Mouse (Mus musculus): Measurements from ENCODE around the gene Mcm9. TPM values are rescaled to one million over a fixed set of nuclear protein-coding genes. Genes with fewer than 3 reads are reported as not detected.

Mcm9 gene
- polyA plus RNA-seq, 2 experiments: 8.8 to 12.0 TPM

DNA sequence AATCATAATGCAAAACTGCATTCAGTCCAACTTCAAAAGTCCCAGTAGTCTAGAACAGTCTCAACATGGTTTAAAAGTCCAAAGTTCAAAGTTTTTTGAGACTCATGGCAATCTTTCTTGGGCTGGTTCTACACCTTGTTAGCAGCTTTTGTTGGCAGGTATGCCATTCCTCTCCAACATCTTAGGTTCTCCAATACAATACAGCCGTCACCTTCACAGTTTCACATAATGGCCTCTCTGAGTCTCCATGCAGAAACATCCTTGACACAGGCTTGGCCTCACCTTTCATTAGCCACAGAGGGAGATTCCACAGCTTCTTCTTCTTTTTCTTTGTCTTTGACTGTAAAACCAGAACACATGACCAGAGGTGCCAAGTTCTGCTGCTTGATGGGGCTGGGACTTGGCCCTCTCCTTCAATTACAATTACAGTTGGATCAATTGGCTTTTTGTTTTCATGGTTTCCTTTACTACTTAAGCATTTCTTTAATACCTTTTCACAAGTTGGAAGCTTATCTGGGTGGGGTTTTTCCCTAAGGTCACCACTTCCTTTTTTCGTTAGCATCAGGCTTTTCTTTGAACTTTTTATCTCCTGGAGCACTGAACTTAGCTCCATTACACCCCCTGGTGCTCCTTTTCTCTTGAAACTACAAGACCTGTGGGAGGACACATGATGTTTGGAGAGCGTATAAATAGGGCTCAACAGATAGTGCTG is 104.8 kb downstream of the Mcm9 start:
- no peak overlapping the region for H3K4me3 ChIP-seq (replicated peaks; ENCODE audit: low read length)
- 82% methylated on average over 3 of the region's 3 CpGs for WGBS
- H3K9me3 ChIP-seq (ENCODE audit: control insufficient read depth, low read length): no peaks in the 10 kb centered on the region
- no peak overlapping the region for H3K9ac ChIP-seq (ENCODE audit: low read depth, low read length, severe bottlenecking)
- no peaks in the 10 kb centered on the region for H3K27me3 ChIP-seq (ENCODE audit: control insufficient read depth, insufficient read depth, low read length)
- TF ChIP-seq POLR2A (IDR thresholded peaks at IDR 0.05; ENCODE audit: borderline replicate concordance, extremely low read depth, insufficient read depth, insufficient read length): no peak
- no peaks in the 10 kb centered on the region for H3K36me3 ChIP-seq (ENCODE audit: control insufficient read depth, insufficient read depth, low read length)
- DNase-seq (ENCODE audit: low spot score) (no peak), ATAC-seq (ENCODE audit: low FRiP score, low read depth) (no peak)
- H3K4me2 ChIP-seq (replicated peaks; ENCODE audit: low read depth, low read length, severe bottlenecking): no peak overlapping the region
- no peaks in the 10 kb centered on the region for H3K4me1 ChIP-seq (ENCODE audit: control insufficient read depth, insufficient read depth, low read length)
- H3K27ac ChIP-seq (replicated peaks; ENCODE audit: low read depth, low read length): no peak overlapping the region

DNA sequence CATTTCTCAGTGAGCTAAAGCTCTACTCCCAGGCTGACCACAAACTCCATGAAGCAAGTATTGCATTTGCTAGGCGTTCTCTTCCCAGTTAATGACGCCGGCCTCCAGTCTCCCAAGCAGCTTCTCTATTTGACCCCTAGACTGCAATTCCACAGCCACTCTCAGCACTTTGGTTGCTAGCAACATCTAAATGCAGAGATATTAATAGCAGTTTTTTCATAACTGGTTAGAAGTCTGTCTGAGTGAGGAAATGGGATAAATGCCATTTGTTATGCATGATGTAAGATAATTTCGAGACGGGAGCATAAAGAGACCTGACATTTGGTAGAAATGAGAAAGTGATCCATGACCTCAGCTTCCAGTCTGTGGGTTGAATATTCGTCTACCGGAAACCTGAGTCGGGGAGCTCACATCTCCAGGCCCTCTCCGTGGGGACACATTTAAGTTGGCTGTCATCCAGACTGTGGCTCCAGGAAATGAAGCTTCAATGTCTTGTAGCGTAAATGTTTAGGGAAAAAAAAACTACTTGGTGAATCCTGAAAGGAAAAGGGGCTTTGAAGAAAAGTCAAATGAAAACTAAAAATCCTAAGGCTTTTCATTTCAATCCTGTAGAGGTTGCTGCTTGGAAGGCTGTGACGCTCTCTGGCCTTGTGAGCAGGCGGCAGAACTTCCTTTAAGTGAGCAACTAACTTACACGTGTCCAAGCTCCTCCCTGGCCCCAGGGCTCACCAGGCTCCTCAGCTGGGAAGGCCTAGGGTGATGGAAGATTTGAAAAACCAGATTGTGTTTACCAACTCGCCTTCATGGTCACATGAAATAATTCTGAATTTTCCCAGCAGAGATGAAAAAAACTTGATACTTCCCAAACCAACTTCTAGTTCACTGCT is 110.9 kb downstream of the Mcm9 start:
- H3K27me3 ChIP-seq (ENCODE audit: control insufficient read depth, insufficient read depth, low read length): no peaks in the 10 kb centered on the region
- H3K4me2 ChIP-seq (replicated peaks; ENCODE audit: low read depth, low read length, severe bottlenecking): no peak overlapping the region
- TF ChIP-seq POLR2A (IDR thresholded peaks at IDR 0.05; ENCODE audit: borderline replicate concordance, extremely low read depth, insufficient read depth, insufficient read length): no peak
- 44% methylated on average over 14 of the region's 14 CpGs for WGBS
- no peaks in the 10 kb centered on the region for H3K36me3 ChIP-seq (ENCODE audit: control insufficient read depth, insufficient read depth, low read length)
- peak overlapping the region; percentile 61; the same call in 1 of the 2 replicates for H3K27ac ChIP-seq (replicated peaks; ENCODE audit: low read depth, low read length)
- H3K4me1 ChIP-seq (ENCODE audit: control insufficient read depth, insufficient read depth, low read length): peaks cover 22% of the 10 kb centered on the region
- no peak overlapping the region for H3K9ac ChIP-seq (ENCODE audit: low read depth, low read length, severe bottlenecking)
- ATAC-seq (ENCODE audit: low FRiP score, low read depth) (peak; percentile 81), DNase-seq (ENCODE audit: low spot score) (peak; percentile 70)
- H3K9me3 ChIP-seq (ENCODE audit: control insufficient read depth, low read length): no peaks in the 10 kb centered on the region
- H3K4me3 ChIP-seq (replicated peaks; ENCODE audit: low read length): no peak overlapping the region

DNA sequence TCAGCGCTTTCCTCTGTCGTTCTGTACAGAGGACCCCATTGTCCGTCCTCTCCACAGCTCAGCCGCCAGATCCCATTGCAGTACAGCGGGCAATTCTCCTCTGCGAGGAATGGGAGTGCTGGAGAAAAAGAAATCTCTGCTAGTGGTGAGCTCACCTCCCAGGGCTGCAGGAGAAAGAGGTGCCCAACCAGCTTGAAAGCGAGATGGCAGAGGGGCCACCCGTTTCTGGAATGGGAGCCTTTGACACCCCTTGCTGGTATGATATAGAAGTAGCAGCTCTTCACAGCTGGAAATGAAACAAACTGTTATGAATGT is 111.7 kb downstream of the Mcm9 start:
- 63% methylated on average over 8 of the region's 8 CpGs for WGBS
- no peak overlapping the region; the same call in 1 of the 2 replicates for H3K4me2 ChIP-seq (replicated peaks; ENCODE audit: low read depth, low read length, severe bottlenecking)
- no peaks in the 10 kb centered on the region for H3K27me3 ChIP-seq (ENCODE audit: control insufficient read depth, insufficient read depth, low read length)
- H3K36me3 ChIP-seq (ENCODE audit: control insufficient read depth, insufficient read depth, low read length): no peaks in the 10 kb centered on the region
- no peak overlapping the region for H3K4me3 ChIP-seq (replicated peaks; ENCODE audit: low read length)
- peaks cover 22% of the 10 kb centered on the region for H3K4me1 ChIP-seq (ENCODE audit: control insufficient read depth, insufficient read depth, low read length)
- ATAC-seq (ENCODE audit: low FRiP score, low read depth) (0 out of 2 replicates have a peak, but pooled peaks have one; percentile 12), DNase-seq (ENCODE audit: low spot score) (no peak)
- peak overlapping the region; percentile 61 for H3K27ac ChIP-seq (replicated peaks; ENCODE audit: low read depth, low read length)
- no peak for TF ChIP-seq POLR2A (IDR thresholded peaks at IDR 0.05; ENCODE audit: borderline replicate concordance, extremely low read depth, insufficient read depth, insufficient read length)
- no peaks in the 10 kb centered on the region for H3K9me3 ChIP-seq (ENCODE audit: control insufficient read depth, low read length)
- no peak overlapping the region for H3K9ac ChIP-seq (ENCODE audit: low read depth, low read length, severe bottlenecking)

DNA sequence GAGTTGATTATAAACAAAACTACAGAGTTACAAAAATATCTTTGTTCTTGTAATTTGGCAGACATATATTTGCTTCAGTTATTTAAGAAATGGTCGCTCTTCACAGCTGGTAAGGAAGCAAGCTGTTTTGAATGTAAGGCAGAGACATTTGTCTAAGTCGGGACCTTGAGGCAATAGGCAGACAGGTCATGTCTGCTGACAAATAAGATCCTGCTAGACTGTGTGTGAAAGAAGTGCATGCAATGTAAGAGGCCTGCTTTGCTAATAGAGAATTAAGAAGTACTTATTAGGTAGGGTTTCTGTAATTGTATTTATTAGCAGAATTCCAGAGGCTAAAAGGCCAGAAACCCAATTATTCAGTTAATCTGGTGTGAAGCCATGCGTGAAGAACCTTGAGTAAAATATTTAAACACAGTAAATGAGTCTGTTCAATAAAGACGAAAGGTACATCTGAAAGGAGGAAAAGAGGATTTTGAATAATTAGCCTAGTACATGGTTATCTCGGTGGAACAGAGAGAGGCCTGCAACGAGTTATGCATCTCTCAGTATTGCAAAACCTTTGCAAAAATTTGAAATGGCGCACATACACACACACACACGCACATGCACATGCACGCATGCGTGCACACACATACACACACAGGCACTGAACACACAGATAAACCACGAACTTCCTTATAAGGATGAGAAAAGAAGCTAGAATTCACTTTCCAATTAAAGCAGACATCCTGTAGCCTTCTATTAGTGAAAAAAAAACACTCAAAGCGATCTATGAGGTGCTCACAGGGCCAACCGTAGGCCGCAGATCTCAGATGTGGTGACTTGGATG is 112.3 kb downstream of the Mcm9 start:
- H3K4me1 ChIP-seq (ENCODE audit: control insufficient read depth, insufficient read depth, low read length): peaks cover 22% of the 10 kb centered on the region
- H3K9me3 ChIP-seq (ENCODE audit: control insufficient read depth, low read length): no peaks in the 10 kb centered on the region
- H3K4me2 ChIP-seq (replicated peaks; ENCODE audit: low read depth, low read length, severe bottlenecking): no peak overlapping the region
- H3K27me3 ChIP-seq (ENCODE audit: control insufficient read depth, insufficient read depth, low read length): no peaks in the 10 kb centered on the region
- no peak for TF ChIP-seq POLR2A (IDR thresholded peaks at IDR 0.05; ENCODE audit: borderline replicate concordance, extremely low read depth, insufficient read depth, insufficient read length)
- no peak overlapping the region for H3K4me3 ChIP-seq (replicated peaks; ENCODE audit: low read length)
- ATAC-seq (ENCODE audit: low FRiP score, low read depth): no peak
- peak overlapping the region; percentile 61 for H3K27ac ChIP-seq (replicated peaks; ENCODE audit: low read depth, low read length)
- DNase-seq (ENCODE audit: low spot score): no peak
- WGBS: 74% methylated on average over 14 of the region's 14 CpGs
- H3K9ac ChIP-seq (ENCODE audit: low read depth, low read length, severe bottlenecking): no peak overlapping the region
- H3K36me3 ChIP-seq (ENCODE audit: control insufficient read depth, insufficient read depth, low read length): no peaks in the 10 kb centered on the region

DNA sequence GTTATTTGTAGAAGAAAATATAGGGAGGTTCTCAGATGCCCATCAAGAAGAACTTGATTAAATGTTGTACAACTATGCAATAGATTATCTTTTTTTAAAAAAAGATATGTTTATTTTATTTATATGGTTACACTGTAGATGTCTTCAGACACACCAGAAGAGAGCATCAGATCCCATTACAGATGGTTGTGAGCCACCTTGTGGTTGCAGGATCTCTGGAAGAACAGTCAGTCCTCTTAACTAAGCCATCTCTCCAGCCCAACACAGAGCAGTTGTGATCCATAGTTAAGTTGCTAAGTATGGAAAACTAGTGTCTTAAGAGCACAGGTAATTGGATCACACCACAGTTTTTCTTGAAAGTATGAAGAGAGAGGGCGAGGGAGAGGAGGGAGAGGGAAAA is 117.7 kb downstream of the Mcm9 start:
- 80% methylated on average over 1 of the region's 1 CpGs for WGBS
- no peaks in the 10 kb centered on the region for H3K4me1 ChIP-seq (ENCODE audit: control insufficient read depth, insufficient read depth, low read length)
- DNase-seq (ENCODE audit: low spot score) (no peak), ATAC-seq (ENCODE audit: low FRiP score, low read depth) (no peak)
- H3K4me2 ChIP-seq (replicated peaks; ENCODE audit: low read depth, low read length, severe bottlenecking): no peak overlapping the region
- H3K9me3 ChIP-seq (ENCODE audit: control insufficient read depth, low read length): no peaks in the 10 kb centered on the region
- H3K36me3 ChIP-seq (ENCODE audit: control insufficient read depth, insufficient read depth, low read length): no peaks in the 10 kb centered on the region
- no peak overlapping the region for H3K4me3 ChIP-seq (replicated peaks; ENCODE audit: low read length)
- no peak overlapping the region for H3K9ac ChIP-seq (ENCODE audit: low read depth, low read length, severe bottlenecking)
- no peak overlapping the region for H3K27ac ChIP-seq (replicated peaks; ENCODE audit: low read depth, low read length)
- no peaks in the 10 kb centered on the region for H3K27me3 ChIP-seq (ENCODE audit: control insufficient read depth, insufficient read depth, low read length)
- TF ChIP-seq POLR2A (IDR thresholded peaks at IDR 0.05; ENCODE audit: borderline replicate concordance, extremely low read depth, insufficient read depth, insufficient read length): no peak

Data from limb, embryonic 14.5 days (tissue).